Mouse (Mus musculus) liver, adult (tissue): ENCODE data around the gene Pnliprp1.

Source experiments
- GATA4 ChIP-seq: IDR thresholded peaks from 2 replicates; pipeline ENCODE4 v1.6.1; 2014; ENCODE audit warnings: mild to moderate bottlenecking, low read length; ENCODE audit not compliant: insufficient replicate concordance

The Pnliprp1 gene

DNA sequence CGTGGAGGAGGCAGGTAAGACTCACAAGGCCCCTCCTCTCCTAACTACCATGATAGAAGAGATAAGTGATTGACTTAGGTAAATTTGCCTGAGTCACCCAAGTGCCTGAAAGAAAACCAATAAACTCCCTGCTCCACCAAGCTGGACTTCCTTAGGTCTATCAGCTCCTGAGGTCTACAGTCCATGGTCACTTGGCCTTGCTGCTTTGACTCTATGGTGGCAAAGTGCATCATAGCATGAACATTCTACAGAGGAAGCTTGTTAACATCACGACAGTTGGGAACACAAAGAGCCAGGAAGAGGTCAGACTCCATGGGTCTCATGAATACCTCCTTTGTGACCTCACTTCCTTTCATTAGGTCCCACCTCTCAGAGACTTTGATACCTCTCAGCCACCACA is 22.8 kb downstream of the Pnliprp1 start:
- no peak for TF ChIP-seq GATA4

GRCm38 (mm10) chr19:58758871-58759270 is 30.2 kb downstream of the Pnliprp1 start:
- TF ChIP-seq GATA4 = no peak

DNA sequence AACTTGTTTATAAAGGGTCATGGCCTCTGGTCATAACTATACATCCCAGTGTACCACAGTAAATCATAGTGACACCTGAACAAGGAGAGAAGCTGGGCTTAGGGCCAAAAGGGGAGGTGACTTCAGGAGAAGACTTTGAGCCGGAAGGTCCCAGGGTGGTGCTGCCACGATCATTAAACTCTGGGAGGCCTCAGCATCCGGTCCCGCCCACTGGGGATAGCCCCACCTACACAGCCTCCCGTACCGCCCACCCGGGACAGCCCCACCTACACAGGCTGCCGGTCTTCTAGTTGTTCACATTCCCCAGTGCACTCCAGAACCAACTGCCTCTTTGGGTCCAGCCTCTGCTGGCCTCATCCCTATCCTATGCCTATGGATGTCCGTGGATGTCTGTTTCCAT is 30.7 kb downstream of the Pnliprp1 start, which contains the start of gene Pnliprp2:
Pnliprp2 (plus strand) TSS at position 297 of the 400 bp plus-strand sequence.
- TF ChIP-seq GATA4 = no peak

GRCm38 (mm10) chr19:58762316-58762715 is 33.6 kb downstream of the Pnliprp1 start:
- no peak for TF ChIP-seq GATA4

DNA sequence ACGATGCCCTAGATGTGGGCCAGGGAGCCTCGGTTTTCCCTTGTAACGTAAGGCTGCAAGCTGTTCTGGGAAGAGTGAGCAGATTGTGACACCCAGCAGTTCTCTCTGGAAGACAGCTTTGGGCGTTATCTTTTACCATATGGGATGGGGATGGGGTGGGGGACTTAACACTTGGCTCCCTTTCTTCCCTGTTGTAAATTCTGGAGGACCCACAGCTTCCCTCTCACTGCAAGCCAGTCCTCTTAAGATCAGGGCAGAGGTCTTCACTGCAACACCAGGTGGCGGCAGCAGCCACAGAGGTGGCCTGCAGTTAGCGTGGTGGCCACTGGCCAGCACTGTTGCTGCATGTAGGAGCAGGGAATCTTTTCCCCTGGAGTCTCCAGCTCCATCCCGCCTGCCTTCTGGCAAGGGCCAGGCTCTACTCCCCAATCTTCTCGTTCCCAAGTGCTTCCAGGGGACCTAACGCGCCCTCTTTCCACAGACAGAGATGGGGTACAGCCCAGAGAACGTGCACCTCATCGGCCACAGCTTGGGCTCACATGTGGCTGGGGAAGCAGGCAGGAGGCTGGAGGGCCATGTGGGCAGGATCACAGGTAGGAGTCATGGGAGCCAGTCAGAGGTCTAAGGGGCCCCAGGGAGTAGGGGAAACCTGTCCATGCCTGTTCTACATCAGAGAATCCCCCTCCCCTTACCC is 34.3 kb downstream of the Pnliprp1 start:
- no peak for TF ChIP-seq GATA4

- no peak for TF ChIP-seq GATA4
Observed at GRCm38 (mm10) chr19:58767329-58767728, 38.6 kb downstream of the Pnliprp1 start.

DNA sequence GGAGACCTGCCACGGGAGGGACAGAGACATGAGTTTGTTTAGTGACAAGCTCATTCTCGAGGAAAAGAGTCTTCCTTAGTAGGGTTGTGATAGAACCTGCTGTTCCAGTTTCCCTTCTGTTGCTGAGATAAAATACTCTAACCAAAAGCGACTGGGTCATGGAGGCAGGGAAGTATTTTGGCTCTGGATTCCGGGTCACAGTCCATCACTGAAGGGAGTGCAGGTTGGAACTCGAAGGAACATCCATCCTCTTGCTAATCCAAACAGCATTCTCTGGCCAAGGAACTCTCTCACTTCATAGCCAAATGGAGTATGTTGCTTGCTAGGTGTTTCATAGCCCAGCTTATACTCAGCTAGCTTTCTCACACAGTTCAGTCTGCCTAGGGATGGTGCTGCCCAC is 47.8 kb downstream of the Pnliprp1 start:
- TF ChIP-seq GATA4 = no peak

DNA sequence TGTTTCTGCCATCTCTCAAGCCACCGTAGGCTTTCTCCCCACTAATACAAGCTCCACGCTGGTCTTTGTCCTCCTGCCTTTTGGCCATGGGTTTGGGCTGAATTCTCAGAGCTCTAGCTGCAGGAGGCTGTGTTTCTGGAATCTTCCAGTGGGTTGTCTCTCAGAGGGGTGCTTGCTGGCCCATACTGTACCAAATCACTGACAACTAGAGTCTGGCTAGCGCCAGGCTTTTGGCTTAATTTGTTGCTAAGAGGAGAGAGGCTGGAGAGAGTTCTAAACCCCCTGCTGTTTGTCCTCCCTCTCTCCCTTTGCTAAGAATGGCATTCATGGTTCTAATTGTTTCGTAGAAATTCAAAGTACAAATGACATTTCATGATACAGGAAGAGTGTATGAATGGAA is 52.9 kb downstream of the Pnliprp1 start:
- TF ChIP-seq GATA4 = no peak

DNA sequence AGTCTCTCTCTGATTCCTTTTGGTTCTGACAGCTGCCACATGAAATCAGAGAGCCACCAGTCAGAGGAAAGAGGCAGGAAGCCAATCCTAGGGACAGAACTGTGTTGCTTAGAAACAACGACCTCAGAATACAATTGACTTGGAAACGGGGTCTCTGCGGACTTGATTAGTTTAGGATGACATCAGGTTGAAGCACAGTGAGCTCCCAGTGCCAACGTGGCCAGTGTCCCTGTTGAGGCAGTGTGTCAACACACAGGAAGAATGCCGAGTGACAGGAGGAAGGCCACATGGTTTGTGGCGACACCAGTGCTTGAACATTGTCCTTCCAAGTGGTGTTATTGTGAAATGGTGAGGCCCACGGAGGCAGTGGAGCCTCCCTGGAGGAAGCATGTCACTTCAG is 55.3 kb downstream of the Pnliprp1 start:
- TF ChIP-seq GATA4 = no peak

DNA sequence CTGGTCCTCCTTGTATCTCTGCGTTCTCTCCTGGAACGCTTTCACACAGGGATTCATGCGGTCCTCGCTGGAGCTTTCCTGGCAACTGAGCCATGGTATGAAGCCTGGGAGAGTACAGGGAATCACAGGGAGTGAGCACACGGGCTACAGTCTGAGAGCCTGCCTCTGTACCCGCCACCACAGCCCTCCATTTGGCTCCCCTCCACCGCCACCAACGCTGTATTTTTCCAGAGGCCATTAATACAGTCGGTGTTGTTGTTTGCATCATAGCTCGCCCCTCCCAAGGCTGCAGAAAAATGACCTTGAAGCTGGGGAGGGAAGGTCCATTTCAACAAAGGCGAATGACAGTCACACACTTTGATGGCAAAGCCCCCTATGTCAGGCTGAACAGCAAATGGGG is 60.5 kb downstream of the Pnliprp1 start:
- no peak for TF ChIP-seq GATA4
